Mouse (Mus musculus): ENCODE measurements at regions not wholly inside any gene's neighbourhood (a gene's known extent, or its start where the extent isn't known, plus 50 kb on each side); places are given as distances from the start of the nearest gene placed in this dataset.

GRCm38 (mm10) chr5:118380422-118381293, 135.6 kb downstream of the 2410131K14Rik start:
- peak; percentile 61 for DNase-seq

GRCm38 (mm10) chr5:118381294-118381675, 136.3 kb downstream of the 2410131K14Rik start:
- DNase-seq: peak; percentile 47

- DNase-seq: no peak
These were observed 141.1 kb downstream of the 2410131K14Rik start for GRCm38 (mm10) chr5:118386126-118386525.

- DNase-seq: no peak
These were observed 143.4 kb downstream of the 2410131K14Rik start for GRCm38 (mm10) chr5:118388419-118388818.

- DNase-seq: no peak
These were observed 145.8 kb downstream of the 2410131K14Rik start for GRCm38 (mm10) chr5:118390691-118391373.

GRCm38 (mm10) chr5:118392932-118393487, 148.0 kb downstream of the 2410131K14Rik start:
- peak; percentile 69 for DNase-seq

GRCm38 (mm10) chr5:118394051-118394450, 149.0 kb downstream of the 2410131K14Rik start:
- DNase-seq: no peak

- DNase-seq: no peak
These were observed 151.1 kb downstream of the 2410131K14Rik start for GRCm38 (mm10) chr5:118396004-118396725.

DNA sequence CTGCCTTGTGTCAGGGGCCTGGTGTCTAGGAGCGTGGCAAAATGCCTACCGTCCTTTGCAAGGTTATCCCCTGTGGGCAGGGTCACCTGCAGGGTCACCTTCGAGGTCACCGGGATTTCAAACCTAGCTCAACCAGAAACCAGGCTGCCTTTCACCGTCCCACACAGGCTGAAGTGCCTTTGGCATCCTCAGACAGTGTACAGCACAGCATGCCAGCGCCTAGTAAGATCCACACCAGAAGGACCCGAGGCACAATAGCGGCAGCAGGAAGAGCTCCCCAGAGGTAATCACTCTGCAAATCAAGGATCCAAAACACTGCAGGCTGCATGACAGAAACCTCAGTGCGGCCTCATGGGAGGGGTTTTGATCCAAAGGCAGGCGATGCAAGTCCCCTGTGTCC, 155.9 kb downstream of the 2410131K14Rik start:
- no peak for DNase-seq

GRCm38 (mm10) chr5:118404398-118404797, 156.1 kb upstream of the Med13l start:
- DNase-seq: no peak

DNA sequence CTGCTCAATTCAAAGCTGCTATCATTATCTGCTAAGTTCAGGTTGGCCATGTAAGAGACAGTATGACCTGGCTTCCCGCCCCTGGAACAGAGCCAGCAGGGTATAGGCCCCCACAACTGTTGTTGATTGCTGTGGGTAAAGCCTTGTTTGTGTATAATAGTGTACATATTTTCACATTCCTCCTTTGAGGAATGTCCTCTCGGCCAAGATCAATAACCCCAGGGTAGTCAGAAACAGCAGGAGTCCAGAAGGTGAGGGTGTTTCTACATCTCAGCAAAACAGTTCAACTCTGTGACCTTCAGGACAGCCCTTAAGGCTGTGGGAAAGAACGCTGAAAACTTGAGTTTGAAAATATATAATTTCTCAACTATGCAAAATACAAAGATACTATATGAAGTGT, 155.1 kb upstream of the Med13l start:
- DNase-seq: no peak

- no peak for DNase-seq
These were observed 153.0 kb upstream of the Med13l start for GRCm38 (mm10) chr5:118407451-118407850.

DNA sequence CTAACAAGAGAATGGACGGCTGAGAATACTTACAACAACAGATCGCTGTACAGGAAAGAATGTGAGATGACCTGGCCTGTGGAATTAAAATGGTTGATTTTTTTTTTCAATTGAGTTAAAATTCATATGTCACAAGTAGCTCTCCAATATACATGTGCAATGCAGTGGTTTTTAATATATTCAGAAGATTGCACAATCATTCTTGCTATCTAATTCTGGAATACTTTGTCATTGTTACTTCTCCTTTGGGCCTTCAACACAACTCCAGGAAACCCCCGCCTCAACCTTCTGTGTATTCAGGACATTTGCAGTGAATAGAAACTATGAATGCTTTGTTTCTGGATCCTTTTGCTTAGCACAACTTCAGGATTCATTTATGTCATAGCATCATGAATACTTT, 152.5 kb upstream of the Med13l start:
- DNase-seq: no peak

DNA sequence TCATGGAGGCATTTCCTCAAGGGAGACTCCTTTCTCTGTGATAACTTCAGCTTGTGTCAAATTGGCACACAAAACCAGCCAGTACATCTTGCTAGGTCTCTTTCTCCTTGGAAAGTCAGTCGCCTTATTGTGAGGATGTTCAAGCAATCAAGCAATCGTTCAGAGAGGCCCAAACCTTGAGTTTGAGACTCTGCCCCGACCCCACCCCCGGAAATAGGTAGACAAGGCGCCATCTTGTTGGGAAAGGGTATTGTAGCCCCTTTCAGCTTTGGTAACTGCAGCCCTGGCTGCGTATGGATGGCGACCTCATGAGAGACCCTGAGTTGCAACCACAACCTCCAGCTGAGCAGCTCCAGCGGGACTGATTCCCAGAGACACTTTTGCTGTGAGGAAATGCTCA, 151.7 kb upstream of the Med13l start:
- DNase-seq: no peak

DNA sequence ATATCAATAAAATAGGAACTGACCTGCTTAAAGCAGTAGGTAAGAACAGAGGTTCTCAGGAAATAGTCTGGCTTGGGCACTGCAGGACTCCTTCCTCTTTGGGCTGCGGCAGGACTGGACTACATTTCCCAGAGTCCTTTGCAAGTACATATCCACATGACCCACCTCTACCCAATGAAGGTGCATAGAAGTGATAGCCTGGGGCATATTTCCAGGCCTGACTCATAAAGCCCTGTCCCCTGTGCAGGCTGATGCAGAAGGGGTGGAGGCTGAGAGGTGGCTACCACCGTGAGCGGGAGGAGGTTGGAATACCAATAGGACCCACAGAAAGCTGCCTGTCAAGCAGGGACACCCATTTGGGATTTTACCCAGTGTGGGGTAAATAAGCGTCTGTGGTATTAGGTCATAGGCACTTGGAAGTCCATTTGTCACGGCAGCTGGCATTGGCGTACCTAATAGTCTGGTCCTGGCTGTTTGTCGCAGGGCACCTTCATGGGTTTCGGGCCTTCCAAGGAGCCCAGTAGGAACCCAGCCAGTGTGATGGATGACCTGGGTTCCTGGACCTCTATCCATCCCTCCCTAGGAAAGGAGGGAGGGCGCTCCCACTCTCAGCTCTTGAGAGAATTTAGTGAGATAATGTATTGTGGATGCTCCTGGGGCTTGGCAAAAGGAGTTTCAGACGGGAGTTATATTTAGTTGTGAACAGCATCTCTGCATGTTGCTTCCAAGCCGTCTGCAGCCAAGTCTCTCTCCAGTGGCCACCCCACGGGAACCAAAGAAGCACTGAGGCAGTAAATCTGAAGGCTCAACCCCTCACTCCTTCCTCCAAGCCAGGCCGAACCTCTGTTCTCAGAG, 146.8 kb upstream of the Med13l start:
- DNase-seq: peak; percentile 91

GRCm38 (mm10) chr5:118419344-118420037, 141.0 kb upstream of the Med13l start:
- DNase-seq: no peak

GRCm38 (mm10) chr5:118421884-118422821, 138.3 kb upstream of the Med13l start:
- DNase-seq: peak; percentile 82

- DNase-seq: no peak
These were observed 136.3 kb upstream of the Med13l start for GRCm38 (mm10) chr5:118424177-118424576.

DNA sequence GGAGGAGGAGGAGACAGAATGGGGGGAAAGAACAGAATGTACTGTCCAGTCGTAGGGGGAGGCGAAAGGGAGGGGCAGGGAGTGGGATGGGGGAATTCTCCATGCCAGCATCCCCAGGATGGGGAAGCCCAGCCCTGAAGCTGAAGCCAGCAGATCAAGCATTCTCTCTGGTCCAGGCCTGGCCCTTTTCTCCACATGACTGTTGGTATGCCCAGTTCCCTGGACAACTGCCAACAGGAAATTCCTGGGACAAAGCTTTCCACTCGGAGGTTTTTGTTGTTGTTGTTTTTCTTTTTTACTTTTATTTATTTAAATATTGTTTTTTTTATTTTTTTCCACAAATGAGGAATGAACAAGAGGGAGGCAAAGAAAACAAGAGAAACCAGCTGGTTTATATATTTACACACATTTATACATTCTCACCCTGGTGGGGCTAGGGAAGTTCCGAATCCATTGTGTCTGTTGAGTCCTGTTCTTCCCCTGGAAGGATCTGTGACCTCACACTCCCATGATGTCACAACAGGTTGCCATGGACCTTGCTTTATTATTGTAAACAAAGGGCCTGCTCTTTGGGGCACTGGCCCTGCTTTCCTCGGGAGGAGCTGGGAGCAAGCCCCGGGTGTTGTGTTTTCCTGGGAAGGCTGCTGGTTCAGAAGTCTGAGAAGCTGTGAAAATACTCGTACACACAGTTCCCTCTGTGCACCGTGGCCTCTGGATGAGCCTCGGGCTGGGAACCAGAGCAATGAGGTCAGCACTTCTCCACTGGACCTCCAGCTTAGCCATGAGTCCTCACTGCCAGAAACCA, 135.5 kb upstream of the Med13l start:
- DNase-seq: no peak
